Mouse (Mus musculus) right cerebral cortex, adult 2 months (tissue): ENCODE data around the gene Sowahd.
"Not testable (repeated sequence)": the region's sequence is repeated elsewhere in the genome, so short reads cannot be mapped to it uniquely, and the experiment has no call there.

ENCODE experiments used
- DNase-seq, 2 experiments: peaks; one replicate each; pipeline ENCODE4 v3.0.0; 2021 to 2022; ENCODE audit warnings: low spot score in 2 of 2

Gene Sowahd

GRCm38 (mm10) chrX:37048066-37048889 lies at the start of gene Sowahd:
Gene Sowahd, plus strand, starts transcription at chrX:37048845.
- DNase-seq = no peak

GRCm38 (mm10) chrX:37013870-37014269 lies 34.8 kb upstream of the Sowahd start:
- DNase-seq = no peak

DNA sequence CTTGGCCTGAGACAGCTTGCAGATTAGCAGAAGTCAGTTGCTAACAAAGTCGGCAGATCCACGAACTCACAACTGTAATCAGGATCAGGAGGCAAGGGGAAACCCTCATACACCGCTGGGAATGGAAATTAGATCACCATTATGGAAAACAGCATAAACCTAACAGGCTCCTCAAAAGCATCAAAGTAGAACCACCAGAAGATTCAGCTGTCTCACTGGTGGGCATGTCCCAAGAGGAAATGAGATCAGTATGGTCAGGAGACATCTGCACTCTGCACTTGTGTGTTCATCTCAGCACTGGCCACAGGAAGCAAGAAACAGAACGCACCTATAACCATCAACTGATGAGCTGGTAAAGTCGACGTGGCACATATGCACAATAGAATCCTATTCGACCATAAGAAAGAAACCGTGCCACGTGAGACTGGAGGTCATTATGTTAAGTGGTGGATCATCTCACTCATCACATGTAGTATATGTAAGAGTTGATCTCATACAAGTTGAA lies 30.4 kb upstream of the Sowahd start:
- no peak for DNase-seq

- no peak for DNase-seq
Measured at GRCm38 (mm10) chrX:37019045-37019444, 29.6 kb upstream of the Sowahd start.

GRCm38 (mm10) chrX:37022690-37023089 lies 26.0 kb upstream of the Sowahd start:
- DNase-seq = peak; percentile 64 to 76

DNA sequence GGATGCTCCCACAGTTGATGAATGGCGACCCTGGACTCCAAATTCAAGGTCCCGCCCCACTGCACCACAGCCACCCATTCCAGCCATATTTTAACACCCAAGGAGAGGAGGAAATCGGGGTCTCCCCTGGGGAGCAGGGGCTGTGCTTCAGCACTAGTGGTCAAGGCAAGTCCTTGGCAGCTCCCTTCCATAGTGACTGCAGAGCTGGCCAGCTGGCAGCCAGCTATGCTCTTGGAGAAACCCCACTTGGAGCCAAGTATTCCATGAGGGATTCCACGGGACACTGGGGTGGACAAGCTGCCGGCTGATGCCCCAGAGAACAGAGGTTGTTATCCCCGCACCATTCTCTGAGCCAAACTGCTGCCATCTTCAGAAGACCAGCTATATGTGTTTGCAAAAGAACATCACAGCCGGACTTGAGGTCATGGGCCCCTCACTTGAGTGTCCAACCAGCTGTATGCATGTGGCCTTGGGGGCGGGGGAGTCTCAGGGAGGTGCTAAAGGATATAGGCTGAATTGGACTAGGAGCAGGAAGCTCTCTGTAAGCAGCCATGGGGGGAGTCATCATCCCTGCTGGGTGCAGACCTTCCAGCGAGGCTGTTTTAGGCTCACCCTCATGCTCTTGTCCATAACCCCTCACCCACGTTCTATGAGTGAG lies 24.9 kb upstream of the Sowahd start:
- no peak for DNase-seq

DNA sequence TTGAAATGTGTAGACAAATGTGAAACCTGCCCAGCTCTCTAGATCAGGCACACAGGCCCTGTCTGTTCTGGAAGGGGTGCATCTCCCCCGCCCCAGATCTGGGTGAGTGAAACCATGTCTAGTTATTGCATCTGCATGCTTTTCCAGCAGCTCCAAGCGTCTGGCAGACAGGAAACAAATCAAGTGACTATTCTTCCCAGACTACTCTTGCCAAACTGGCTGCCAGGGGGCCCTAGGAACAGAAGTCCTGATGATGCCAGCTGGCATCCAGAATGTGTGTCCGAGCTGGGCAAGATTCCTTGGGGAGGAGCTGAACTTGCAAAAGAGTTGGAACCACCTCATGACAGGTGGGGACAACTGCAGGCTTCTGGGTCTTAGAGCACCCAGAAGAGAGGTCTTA lies 20.3 kb upstream of the Sowahd start:
- peak in 1 of 2 experiments; percentile 16 for DNase-seq

- DNase-seq = peak; percentile 73 to 76
Measured at GRCm38 (mm10) chrX:37042726-37043125, 5.9 kb upstream of the Sowahd start.

DNA sequence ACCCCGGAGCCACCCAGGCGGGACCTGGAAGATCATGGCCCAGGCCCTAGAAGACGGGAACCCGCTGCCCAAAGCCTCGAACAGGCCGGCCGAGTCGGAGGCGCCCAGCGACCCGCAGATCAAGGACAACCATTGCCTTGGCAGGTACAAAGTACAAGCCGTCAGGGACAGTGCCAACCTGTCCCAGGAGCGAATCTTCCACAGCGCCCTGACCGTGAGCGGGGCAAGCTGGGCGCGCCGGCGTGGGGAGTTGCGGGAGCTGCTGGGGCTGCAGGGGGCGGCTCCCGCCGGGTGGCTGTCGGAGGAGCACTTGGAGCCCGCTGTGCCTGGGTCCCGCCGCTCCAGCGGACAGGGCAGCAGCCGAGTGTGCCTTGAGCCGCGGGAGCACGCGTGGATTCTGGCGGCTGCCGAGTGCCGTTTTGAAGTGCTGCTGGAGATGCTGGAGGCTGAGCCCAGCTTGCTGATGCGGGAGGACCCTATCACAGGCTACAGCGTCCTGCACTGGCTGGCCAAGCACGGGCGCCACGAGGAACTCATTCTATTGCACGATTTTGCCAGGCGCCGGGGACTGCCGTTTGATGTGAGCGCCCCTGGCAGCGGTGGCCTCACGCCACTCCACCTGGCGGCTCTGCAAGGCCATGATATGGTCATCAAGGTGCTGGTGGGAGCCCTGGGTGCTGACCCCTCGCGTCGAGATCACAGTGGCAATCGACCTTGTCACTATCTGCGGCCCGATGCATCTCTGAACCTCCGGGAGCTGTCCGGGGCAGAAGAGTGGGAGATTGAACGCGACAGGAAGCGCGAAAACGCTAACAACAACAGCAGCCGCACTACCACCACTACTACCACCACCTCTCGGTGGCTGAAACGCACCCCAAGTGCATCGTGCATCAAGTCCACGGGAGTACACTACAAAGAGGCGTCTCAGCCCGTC lies 512 bp downstream of the Sowahd start:
- no peak for DNase-seq

- DNase-seq = no peak
Measured at GRCm38 (mm10) chrX:37063902-37064301, 15.3 kb downstream of the Sowahd start.

DNA sequence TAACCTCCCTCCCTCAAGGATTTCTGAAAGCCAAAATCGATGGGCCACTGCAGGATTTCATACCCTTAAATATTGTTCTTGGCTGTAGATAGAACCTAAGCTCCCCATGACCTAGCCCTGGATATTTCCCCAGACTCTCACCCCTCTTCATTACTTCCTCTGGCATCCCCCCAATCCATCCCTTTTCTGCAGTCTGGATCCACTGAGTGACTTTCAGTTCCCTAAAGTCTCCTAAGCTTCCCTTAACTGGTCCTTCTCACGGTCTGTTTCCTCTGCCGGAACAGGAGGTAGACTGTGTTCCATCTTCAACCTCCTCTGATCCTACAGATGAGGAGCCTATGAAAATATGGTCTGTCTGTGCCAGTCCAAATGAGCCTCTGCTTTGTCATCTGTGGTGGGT lies 18.7 kb downstream of the Sowahd start:
- DNase-seq = no peak

DNA sequence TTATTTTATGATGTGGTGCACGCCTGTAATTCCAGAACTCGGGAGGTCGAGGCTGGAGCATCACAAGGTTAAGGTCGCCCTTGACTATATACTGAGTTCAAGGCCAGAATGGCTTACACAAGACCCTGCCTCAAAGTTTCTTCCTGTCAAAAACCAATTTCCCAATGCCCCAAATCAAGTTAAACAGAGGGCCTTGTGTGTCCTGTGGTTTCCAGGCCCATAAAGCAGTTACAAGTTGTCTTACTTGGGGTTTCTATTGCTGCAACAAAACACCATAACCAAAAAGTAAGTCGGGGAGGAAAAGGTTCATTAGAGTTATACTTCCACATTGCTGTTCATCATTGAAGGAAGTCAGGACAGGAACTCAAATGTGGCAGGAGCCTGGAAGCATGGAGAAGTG lies 20.1 kb downstream of the Sowahd start:
- no peak for DNase-seq

- DNase-seq = peak; percentile 66 to 71
Measured at GRCm38 (mm10) chrX:37074262-37074892, 25.7 kb downstream of the Sowahd start.

DNA sequence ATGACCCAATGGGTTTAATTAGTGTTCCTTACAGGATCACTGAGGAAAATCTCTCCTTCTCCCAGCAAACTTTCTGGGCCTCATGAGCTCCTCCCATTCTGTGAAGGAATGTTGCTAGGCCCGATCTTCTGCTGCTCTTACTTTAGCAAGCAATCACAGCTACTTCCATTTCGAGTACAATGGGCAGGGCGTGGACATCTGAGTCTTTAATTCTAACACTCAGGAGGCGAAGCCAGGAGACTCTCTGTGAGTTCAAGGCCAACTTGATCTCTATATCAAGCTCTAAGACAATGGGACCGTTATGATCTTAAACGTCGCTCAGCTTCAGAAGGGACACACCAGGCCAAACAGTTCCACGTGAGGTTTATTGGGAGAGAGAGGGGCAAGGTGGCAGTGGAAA lies 28.0 kb downstream of the Sowahd start:
- DNase-seq = no peak

DNA sequence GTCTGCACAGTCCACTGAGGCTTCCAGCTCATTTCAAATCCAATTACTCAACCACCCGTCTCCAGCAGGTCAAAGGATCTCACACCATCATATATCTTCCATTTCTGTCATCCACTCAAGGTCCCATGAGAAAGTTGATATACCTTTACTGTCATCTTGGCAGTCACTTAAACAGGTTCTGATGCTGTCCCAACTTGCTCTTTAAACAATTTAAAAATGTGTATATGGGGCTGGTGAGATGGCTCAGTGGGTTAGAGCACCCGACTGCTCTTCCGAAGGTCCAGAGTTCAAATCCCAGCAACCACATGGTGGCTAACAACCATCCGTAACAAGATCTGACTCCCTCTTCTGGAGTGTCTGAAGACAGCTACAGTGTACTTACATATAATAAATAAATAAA lies 31.7 kb downstream of the Sowahd start:
- not testable (repeated sequence) for DNase-seq

GRCm38 (mm10) chrX:37081194-37081593 lies 32.5 kb downstream of the Sowahd start:
- no peak for DNase-seq

DNA sequence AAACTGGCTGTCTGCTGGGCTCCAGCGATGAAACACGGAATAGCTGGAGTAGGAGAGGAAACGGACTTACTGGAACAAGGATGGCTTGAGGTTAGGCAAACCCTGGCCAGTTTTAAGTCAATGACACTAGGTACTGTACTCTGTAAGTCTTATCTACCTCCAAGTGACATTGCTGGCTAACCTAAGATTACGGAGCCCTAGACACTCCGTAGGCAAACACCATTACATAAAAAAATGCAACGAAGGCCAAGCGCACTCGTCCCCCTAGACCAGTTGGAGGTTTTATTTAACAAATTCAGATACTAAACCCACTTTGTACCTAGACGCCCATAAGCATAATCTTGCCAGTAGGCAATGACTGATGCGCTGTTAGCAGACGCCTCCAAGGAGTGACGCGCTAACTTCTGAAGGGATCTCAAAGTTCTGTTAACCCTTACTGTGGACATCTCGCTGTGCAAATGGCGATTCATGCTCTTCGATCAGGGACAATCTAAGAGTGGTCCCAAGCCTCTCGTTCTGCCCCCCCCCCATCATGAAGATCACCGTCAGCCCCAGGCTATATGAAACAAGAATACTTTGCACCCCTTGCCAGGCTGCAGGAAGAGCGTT lies 35.8 kb downstream of the Sowahd start:
- DNase-seq = peak; percentile 9 to 29

- DNase-seq = peak; percentile 75 to 84
Measured at GRCm38 (mm10) chrX:37084927-37085660, 36.4 kb downstream of the Sowahd start, which contains the start of gene Rpl39. Gene Rpl39, minus strand, starts transcription at chrX:37085402.

DNA sequence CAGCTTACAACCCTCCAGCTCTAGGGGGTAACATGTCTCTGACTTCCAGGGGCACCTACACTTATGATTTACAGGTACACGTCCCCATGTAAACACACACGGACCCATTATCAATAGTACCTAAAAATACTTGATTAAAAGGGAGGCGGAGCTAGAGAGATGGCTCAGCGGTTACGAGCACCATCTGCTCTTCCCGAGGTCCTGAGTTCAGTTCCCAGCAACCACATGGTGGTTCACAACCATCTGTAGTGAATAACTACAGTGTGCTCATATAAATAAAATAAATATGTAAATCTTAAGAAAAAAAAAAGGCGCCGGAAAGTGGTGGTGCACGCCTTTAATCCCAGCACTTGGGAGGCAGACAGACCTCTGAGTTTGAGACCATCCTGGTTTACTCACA lies 37.0 kb downstream of the Sowahd start:
- no peak for DNase-seq

GRCm38 (mm10) chrX:37088778-37089177 lies 40.1 kb downstream of the Sowahd start:
- no peak for DNase-seq
